Mouse (Mus musculus) lung, postnatal 0 days (tissue): Measurements from ENCODE around the gene Msmp. TPM values are rescaled to one million over a fixed set of nuclear protein-coding genes. Genes with fewer than 3 reads are reported as not detected.
"Not testable (repeated sequence)": the region's sequence is repeated elsewhere in the genome, so short reads cannot be mapped to it uniquely, and the experiment has no call there.

Experiments used
- ATAC-seq: fragments of 200-750 bp; cut with Nextera tagmentation; 2 replicates; pipeline ENCODE4 v1.8.0; 2017; ENCODE audit warnings: moderate library complexity
- DNase-seq: peaks from one replicate; pipeline ENCODE4 v3.0.0-alpha.2; 2016; ENCODE audit warnings: low spot score
- H3K27ac ChIP-seq: fragments of 300-500 bp; sonication (generic); 2 replicates; pipeline ENCODE4 v1.5.1; 2014; ENCODE audit warnings: antibody characterized with exemption, mild to moderate bottlenecking, low read length, mixed read lengths
- H3K27me3 ChIP-seq: fragments of 300-500 bp; sonication (generic); replicated peaks from 2 replicates; pipeline ENCODE4 v1.6.1; 2014; ENCODE audit warnings: low read length, mixed read lengths; ENCODE audit not compliant: insufficient read depth
- H3K36me3 ChIP-seq: fragments of 300-500 bp; sonication (generic); 2 replicates; pipeline ENCODE4 v1.6.1; 2014; ENCODE audit warnings: low read length, mixed read lengths; ENCODE audit not compliant: insufficient read depth
- H3K4me1 ChIP-seq: fragments of 300-500 bp; sonication (generic); 2 replicates; pipeline ENCODE4 v1.6.1; 2014; ENCODE audit warnings: antibody characterized with exemption, low read depth, low read length, mixed read lengths; ENCODE audit not compliant: insufficient read depth
- H3K4me2 ChIP-seq: fragments of 300-500 bp; sonication (generic); replicated peaks from 2 replicates; pipeline ENCODE4 v1.6.1; 2014; ENCODE audit warnings: low read depth, mild to moderate bottlenecking, low read length, moderate library complexity, mixed read lengths
- H3K4me3 ChIP-seq: fragments of 300-500 bp; sonication (generic); 2 replicates; pipeline ENCODE4 v1.5.1; 2014; ENCODE audit warnings: low read depth, low read length
- H3K9ac ChIP-seq: fragments of 300-500 bp; sonication (generic); replicated peaks from 2 replicates; pipeline ENCODE4 v1.6.1; 2014; ENCODE audit warnings: low read depth, mild to moderate bottlenecking
- H3K9me3 ChIP-seq: fragments of 300-500 bp; sonication (generic); 2 replicates; pipeline ENCODE4 v1.6.1; 2016; ENCODE audit warnings: low read length, mixed read lengths
- CTCF ChIP-seq: IDR thresholded peaks from 2 replicates; pipeline ENCODE4 v1.5.1; 2016; ENCODE audit warnings: antibody characterized with exemption, mild to moderate bottlenecking
- EP300 ChIP-seq: IDR thresholded peaks from 2 replicates; pipeline ENCODE4 v1.6.1; 2016; ENCODE audit warnings: antibody characterized with exemption, mild to moderate bottlenecking, control low read depth
- WGBS: fragments of 180-500 bp; shearing (Covaris S2); extraction: QIAGEN DNeasy Blood & Tissue Kit; methylation state at CpG from one replicate; pipeline ENCODE4 v1.1.7; 2014; 5-methylcytosine and 5-hydroxymethylcytosine counted together
- polyA plus RNA-seq: library from polyadenylated mRNA; unstranded; fragments of >200 nt; fragmentation: Nextera tagmentation; extraction: Ambion mirVana; gene quantifications from 2 replicates; pipeline ENCODE4 v1.2.1, GENCODE M21; 2015

Gene Msmp
- polyA plus RNA-seq, 1 experiment from 2014 or later, result 0.87 TPM

DNA sequence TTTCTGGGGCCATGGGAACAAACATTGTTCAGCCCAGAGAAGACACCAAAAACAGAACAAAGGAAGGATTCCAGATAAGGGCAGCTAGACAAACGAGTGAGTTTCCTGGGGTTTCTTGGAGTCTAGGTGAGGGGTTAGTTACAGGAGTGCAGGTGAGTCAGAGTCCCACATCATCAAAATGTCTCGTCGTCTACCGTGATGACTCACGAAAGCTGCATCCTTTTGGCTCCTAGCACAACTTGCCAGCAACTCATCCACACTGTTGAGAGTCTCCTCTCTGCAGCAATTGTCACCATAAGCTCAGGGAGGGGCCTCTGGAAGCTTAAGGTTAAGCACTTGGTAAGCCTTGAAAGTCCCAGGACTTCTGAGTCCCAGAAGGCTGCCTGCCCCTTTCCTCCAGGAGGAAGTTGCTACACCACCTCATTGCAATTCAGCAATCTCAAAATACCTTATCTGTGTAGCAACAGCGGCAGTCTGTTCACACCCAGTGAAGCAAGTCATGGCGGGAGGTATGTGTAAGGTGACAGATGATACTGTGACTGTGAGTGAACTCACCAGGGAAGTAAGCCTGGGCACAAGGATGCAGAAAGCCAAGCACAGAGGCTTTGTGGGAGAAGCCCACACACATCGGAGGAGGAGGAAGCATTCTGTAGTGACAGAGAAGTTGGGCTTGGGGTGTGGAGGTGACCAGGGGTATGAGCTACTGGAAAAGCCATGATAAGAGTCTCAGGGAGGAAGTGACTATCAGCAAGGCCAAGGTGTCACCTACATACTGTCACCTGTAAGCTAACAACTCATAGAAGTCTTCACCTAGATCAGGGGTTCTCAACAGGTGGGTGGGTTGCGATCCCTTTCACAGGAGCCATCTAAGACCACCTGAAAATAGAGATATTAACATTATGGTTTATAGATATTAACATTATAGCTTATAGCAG lies 20.7 kb upstream of the Msmp start:
- Histone ChIP-seq H3K4me3 (no peak overlapping the region), H3K4me1 (no peaks in the 10 kb centered on the region), H3K27me3 (no peaks in the 10 kb centered on the region), H3K27ac (no peak overlapping the region), H3K4me2 (no peak overlapping the region), H3K9me3 (no peaks in the 10 kb centered on the region), H3K9ac (no peak overlapping the region), H3K36me3 (no peaks in the 10 kb centered on the region)
- WGBS, result 49% methylated on average over 9 of the region's 9 CpGs
- DNase-seq (peak; percentile 36), ATAC-seq (no peak; the same call in 1 of the 2 replicates)
- no peak for TF ChIP-seq CTCF
- TF ChIP-seq EP300, result no peak

GRCm38 (mm10) chr4:43604099-43604498 lies 19.8 kb upstream of the Msmp start:
- Histone ChIP-seq H3K27me3 (no peaks in the 10 kb centered on the region), H3K27ac (no peak overlapping the region), H3K4me1 (no peaks in the 10 kb centered on the region), H3K4me2 (no peak overlapping the region), H3K9ac (no peak overlapping the region), H3K36me3 (no peaks in the 10 kb centered on the region), H3K4me3 (no peak overlapping the region), H3K9me3 (no peaks in the 10 kb centered on the region)
- 68% methylated on average over 3 of the region's 3 CpGs for WGBS
- no peak for TF ChIP-seq EP300
- no peak for TF ChIP-seq CTCF
- no peak for DNase-seq
- no peak for ATAC-seq

- no peaks in the 10 kb centered on the region for H3K27me3 ChIP-seq
- no peak overlapping the region for H3K27ac ChIP-seq
- H3K4me1 ChIP-seq, result no peaks in the 10 kb centered on the region
- no peak for DNase-seq
- ATAC-seq, result no peak
- TF ChIP-seq CTCF, result no peak
- TF ChIP-seq EP300, result no peak
- 72% methylated on average over 9 of the region's 9 CpGs for WGBS
- H3K4me2 ChIP-seq, result no peak overlapping the region
- H3K9ac ChIP-seq, result no peak overlapping the region
- no peaks in the 10 kb centered on the region for H3K9me3 ChIP-seq
- H3K36me3 ChIP-seq, result no peaks in the 10 kb centered on the region
- no peak overlapping the region for H3K4me3 ChIP-seq
Observed at GRCm38 (mm10) chr4:43600195-43600934, 16.1 kb upstream of the Msmp start.

GRCm38 (mm10) chr4:43598650-43599380 lies 14.5 kb upstream of the Msmp start:
- Histone ChIP-seq H3K4me2 (no peak overlapping the region), H3K36me3 (no peaks in the 10 kb centered on the region), H3K4me3 (no peak overlapping the region), H3K27me3 (no peaks in the 10 kb centered on the region), H3K9ac (no peak overlapping the region), H3K9me3 (no peaks in the 10 kb centered on the region), H3K27ac (no peak overlapping the region), H3K4me1 (no peaks in the 10 kb centered on the region)
- TF ChIP-seq CTCF (no peak), EP300 (no peak)
- DNase-seq, result no peak
- no peak for ATAC-seq
- 69% methylated on average over 7 of the region's 7 CpGs for WGBS

- WGBS, result 72% methylated on average over 4 of the region's 4 CpGs
- Histone ChIP-seq H3K4me1 (no peaks in the 10 kb centered on the region), H3K9me3 (no peaks in the 10 kb centered on the region), H3K27me3 (no peaks in the 10 kb centered on the region), H3K9ac (no peak overlapping the region), H3K4me3 (no peak overlapping the region), H3K27ac (no peak overlapping the region), H3K36me3 (no peaks in the 10 kb centered on the region), H3K4me2 (no peak overlapping the region)
- DNase-seq, result no peak
- TF ChIP-seq EP300 (no peak), CTCF (no peak)
- no peak for ATAC-seq
Observed at GRCm38 (mm10) chr4:43598200-43598599, 13.9 kb upstream of the Msmp start.

GRCm38 (mm10) chr4:43596597-43596996 lies 12.3 kb upstream of the Msmp start:
- H3K9me3 ChIP-seq, ATAC-seq, H3K4me1 ChIP-seq, H3K27ac ChIP-seq, H3K4me3 ChIP-seq, H3K27me3 ChIP-seq, H3K4me2 ChIP-seq, H3K9ac ChIP-seq, DNase-seq, H3K36me3 ChIP-seq: not testable (repeated sequence)
- 73% methylated on average over 2 of the region's 2 CpGs for WGBS
